Mouse (Mus musculus): Measurements from ENCODE around the gene Gal3st2. TPM values are rescaled to one million over a fixed set of nuclear protein-coding genes. Genes with fewer than 3 reads are reported as not detected.
"Not testable (repeated sequence)": the region's sequence is repeated elsewhere in the genome, so short reads cannot be mapped to it uniquely, and the experiment has no call there.

Gal3st2 gene
- polyA plus RNA-seq, 1 experiment from 2014 or later = not detected

GRCm38 (mm10) chr1:93923098-93923497 lies 62.0 kb downstream of the Gal3st2 start:
- 61% methylated on average over 2 of the region's 2 CpGs for WGBS
- H3K9ac ChIP-seq (ENCODE audit: low read length); DNase-seq (ENCODE audit: low spot score); H3K4me2 ChIP-seq (ENCODE audit: low read length); H3K36me3 ChIP-seq (ENCODE audit: control insufficient read depth, insufficient read depth, low read length); ATAC-seq; H3K27me3 ChIP-seq (replicated peaks; ENCODE audit: control insufficient read depth, insufficient read depth, low read length); H3K9me3 ChIP-seq (replicated peaks; ENCODE audit: control insufficient read depth, low read length); H3K27ac ChIP-seq (ENCODE audit: low read depth, low read length); H3K4me3 ChIP-seq (ENCODE audit: low read depth, low read length); H3K4me1 ChIP-seq (ENCODE audit: control insufficient read depth, insufficient read depth, low read length): not testable (repeated sequence)

Other genes with a start within 250 kb of the Gal3st2 start
- gene Stk25, start 202.6 kb upstream of the Gal3st2 start, polyA plus RNA-seq (2014; fragmentation: Nextera tagmentation; extraction: Ambion mirVana) = 354 and 364 TPM in 2 replicates
- gene Bok, start 175.6 kb upstream of the Gal3st2 start, polyA plus RNA-seq (2014; fragmentation: Nextera tagmentation; extraction: Ambion mirVana) = 83.3 and 87.6 TPM in 2 replicates
- 95.0 and 113 TPM in 2 replicates for gene Atg4b, start 109.8 kb upstream of the Gal3st2 start, polyA plus RNA-seq (2014; fragmentation: Nextera tagmentation; extraction: Ambion mirVana)
- 38.4 and 44.4 TPM in 2 replicates for gene Thap4, start 106.4 kb upstream of the Gal3st2 start, polyA plus RNA-seq (2014; fragmentation: Nextera tagmentation; extraction: Ambion mirVana)
- gene Dtymk, start 59.4 kb upstream of the Gal3st2 start, polyA plus RNA-seq (2014; fragmentation: Nextera tagmentation; extraction: Ambion mirVana) = 173 and 185 TPM in 2 replicates
- gene Ing5, start 57.3 kb upstream of the Gal3st2 start, polyA plus RNA-seq (2014; fragmentation: Nextera tagmentation; extraction: Ambion mirVana) = 8.0 and 8.5 TPM in 2 replicates
- 11.0 and 12.7 TPM in 2 replicates for gene D2hgdh, start 36.4 kb upstream of the Gal3st2 start, polyA plus RNA-seq (2014; fragmentation: Nextera tagmentation; extraction: Ambion mirVana)
- not detected in 2 replicates for gene Gal3st2b, start 57.0 kb downstream of the Gal3st2 start, polyA plus RNA-seq (2014; fragmentation: Nextera tagmentation; extraction: Ambion mirVana)
- gene Gal3st2c, start 129.2 kb downstream of the Gal3st2 start, polyA plus RNA-seq (2014; fragmentation: Nextera tagmentation; extraction: Ambion mirVana) = not detected in 2 replicates
- gene Neu4, start 159.1 kb downstream of the Gal3st2 start, polyA plus RNA-seq (2014; fragmentation: Nextera tagmentation; extraction: Ambion mirVana) = not detected in 2 replicates
- gene Pdcd1, start 191.2 kb downstream of the Gal3st2 start, polyA plus RNA-seq (2014; fragmentation: Nextera tagmentation; extraction: Ambion mirVana) = not detected in 2 replicates